Mouse (Mus musculus) right cerebral cortex, adult 18-20 months (tissue): ENCODE results near the gene Olfr1020.

Source experiments
- DNase-seq: peaks from one replicate; pipeline ENCODE4 v3.0.0; 2022; ENCODE audit warnings: mixed read lengths

Gene Olfr1020

GRCm38 (mm10) chr2:85846730-85847129, at the start of gene Olfr1020:
TSS of gene Olfr1020 (plus strand) at chr2:85847030.
- no peak for DNase-seq

GRCm38 (mm10) chr2:85802444-85802843, 44.4 kb upstream of the Olfr1020 start, which contains the start of gene Olfr1016:
TSS of gene Olfr1016 (minus strand) at chr2:85802544.
- no peak for DNase-seq

- no peak for DNase-seq
These were observed 42.3 kb upstream of the Olfr1020 start for GRCm38 (mm10) chr2:85804501-85804900.

- DNase-seq: no peak
These were observed 28.7 kb upstream of the Olfr1020 start, which contains the start of gene Olfr1018 for GRCm38 (mm10) chr2:85818179-85818578. TSS of gene Olfr1018 (plus strand) at chr2:85818479.

- DNase-seq: no peak
These were observed 1.4 kb upstream of the Olfr1020 start, which contains the start of gene Olfr1019 for GRCm38 (mm10) chr2:85845383-85845782. TSS of gene Olfr1019 (minus strand) at chr2:85845483.

GRCm38 (mm10) chr2:85868294-85868693, 21.5 kb downstream of the Olfr1020 start, which contains the start of gene Olfr1022:
TSS of gene Olfr1022 (plus strand) at chr2:85868594.
- DNase-seq: no peak

GRCm38 (mm10) chr2:85885340-85885739, 38.5 kb downstream of the Olfr1020 start, which contains the start of gene Olfr1023:
TSS of gene Olfr1023 (plus strand) at chr2:85885640.
- no peak for DNase-seq
